Mouse (Mus musculus) heart, adult 2 months (tissue): ENCODE results near the gene Adpgk.

Experiments
- CTCF ChIP-seq: fragments of 200-600 bp; IDR thresholded peaks from 2 replicates; pipeline ENCODE4 v1.8.1; 2022; ENCODE audit warnings: antibody characterized with exemption, mild to moderate bottlenecking, moderate library complexity
- POLR2A ChIP-seq: fragments of 200-500 bp; IDR thresholded peaks from 2 replicates; pipeline ENCODE4 v1.6.1; 2011; ENCODE audit warnings: mild to moderate bottlenecking, low read depth, low read length, control low read depth; ENCODE audit not compliant: insufficient read depth

GRCm38 (mm10) chr9:59254716-59255421, 36.5 kb upstream of the Adpgk start:
- TF ChIP-seq POLR2A (no peak), CTCF (no peak)
